Mouse (Mus musculus): ENCODE data around the gene Rhbdf2. TPM values are rescaled to one million over a fixed set of nuclear protein-coding genes. Genes with fewer than 3 reads are reported as not detected.

Gene Rhbdf2
- total and polyA plus RNA-seq, 2 experiments: 3.1 to 17.8 TPM

GRCm38 (mm10) chr11:116572756-116573543, 53.9 kb downstream of the Rhbdf2 start:
- H3K27me3 ChIP-seq (ENCODE audit: control insufficient read depth, insufficient read depth, low read length): no peaks in the 10 kb centered on the region
- no peak for TF ChIP-seq CTCF (IDR thresholded peaks at IDR 0.05; ENCODE audit: low read depth, low read length)
- no peak for TF ChIP-seq POLR2A (IDR thresholded peaks at IDR 0.05; ENCODE audit: extremely low read depth, insufficient read depth, low read length)
- DNase-seq (ENCODE audit: extremely low read depth, low read depth, low spot score): no peak
- H3K9ac ChIP-seq (ENCODE audit: low read depth, low read length): no peak overlapping the region
- no peaks in the 10 kb centered on the region for H3K36me3 ChIP-seq (ENCODE audit: control insufficient read depth, insufficient read depth, low read length)
- WGBS: 68% methylated on average over 12 of the region's 12 CpGs
- H3K4me3 ChIP-seq (ENCODE audit: insufficient read depth, low read depth, low read length): no peak overlapping the region
- peaks cover 38% of the 10 kb centered on the region for H3K79me2 ChIP-seq (ENCODE audit: control insufficient read depth, insufficient read depth, low read length)
- no peaks in the 10 kb centered on the region for H3K4me1 ChIP-seq (ENCODE audit: control insufficient read depth, insufficient read depth, low read length)
- H3K27ac ChIP-seq (replicated peaks; ENCODE audit: insufficient read depth, low read depth, low read length): no peak overlapping the region

DNA sequence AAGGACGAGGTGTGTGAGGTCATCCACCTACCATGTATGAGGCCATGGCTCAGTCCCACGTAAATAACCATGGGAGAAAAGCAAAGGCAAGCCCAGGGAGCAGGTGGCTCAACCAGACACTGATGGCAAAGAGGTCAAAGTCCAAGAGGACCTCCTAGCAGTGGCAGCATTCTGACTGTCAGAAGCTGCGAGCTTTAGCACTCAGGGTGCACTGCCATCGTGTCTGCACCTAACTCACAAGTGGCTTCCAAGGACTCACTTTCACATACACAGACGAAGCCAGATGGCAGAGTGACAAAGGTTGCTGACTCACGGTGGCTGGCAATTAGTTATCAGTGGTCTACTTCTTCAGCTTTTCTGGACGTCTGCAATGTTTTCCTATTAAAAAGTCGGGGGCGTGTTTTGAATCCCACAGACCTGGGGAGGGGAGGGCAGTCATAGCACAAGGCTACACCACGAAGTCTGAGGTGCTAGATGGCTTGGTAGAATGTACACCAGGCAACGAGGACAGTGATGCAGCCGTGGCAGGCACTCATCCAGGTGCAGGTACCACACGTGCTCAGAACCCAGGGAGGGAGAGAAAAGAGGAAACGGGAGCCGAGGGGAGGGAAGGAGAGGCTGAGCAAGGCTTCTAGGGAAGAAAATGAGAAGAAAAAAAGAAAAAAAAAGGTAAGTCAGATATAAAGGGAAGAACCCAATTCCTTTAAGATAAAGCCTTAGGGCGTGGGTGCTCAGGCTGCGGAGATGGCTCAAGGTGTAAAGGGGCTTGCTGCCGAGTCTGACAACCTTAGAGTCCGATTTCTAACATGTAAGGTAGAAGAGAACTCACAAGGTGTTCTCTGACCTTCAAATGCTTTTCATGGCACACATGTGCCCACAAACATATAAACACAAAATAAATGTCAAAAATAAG, 54.8 kb downstream of the Rhbdf2 start:
- TF ChIP-seq CTCF (IDR thresholded peaks at IDR 0.05; ENCODE audit: low read depth, low read length) (no peak), POLR2A (IDR thresholded peaks at IDR 0.05; ENCODE audit: extremely low read depth, insufficient read depth, low read length) (no peak)
- WGBS: 58% methylated on average over 19 of the region's 19 CpGs
- Histone ChIP-seq H3K27ac (replicated peaks; ENCODE audit: insufficient read depth, low read depth, low read length) (no peak overlapping the region), H3K9ac (ENCODE audit: low read depth, low read length) (no peak overlapping the region), H3K27me3 (ENCODE audit: control insufficient read depth, insufficient read depth, low read length) (no peaks in the 10 kb centered on the region), H3K79me2 (ENCODE audit: control insufficient read depth, insufficient read depth, low read length) (peaks cover 46% of the 10 kb centered on the region), H3K4me1 (ENCODE audit: control insufficient read depth, insufficient read depth, low read length) (no peaks in the 10 kb centered on the region), H3K4me3 (ENCODE audit: insufficient read depth, low read depth, low read length) (no peak overlapping the region), H3K36me3 (ENCODE audit: control insufficient read depth, insufficient read depth, low read length) (no peaks in the 10 kb centered on the region)
- peak; percentile 29 for DNase-seq (ENCODE audit: extremely low read depth, low read depth, low spot score)

DNA sequence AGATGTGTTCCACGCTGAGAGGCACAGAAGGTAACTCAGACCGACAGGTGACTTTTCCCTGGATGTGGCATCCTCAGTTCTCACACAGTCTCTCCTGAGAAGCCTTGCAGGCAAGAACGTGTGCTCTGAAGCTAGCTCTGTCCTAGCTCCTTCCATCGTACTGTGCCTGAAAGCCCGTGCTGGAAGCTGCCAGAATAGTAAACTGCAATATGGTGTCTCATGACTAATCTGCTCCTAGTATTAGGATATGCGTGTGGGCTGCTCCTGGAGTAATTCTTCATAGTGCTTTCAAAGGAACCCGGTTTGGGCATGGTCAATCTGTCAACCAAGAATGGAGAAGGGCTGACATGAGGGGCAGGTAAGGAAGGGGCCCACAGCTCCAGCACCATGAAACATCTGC, 56.0 kb downstream of the Rhbdf2 start:
- Histone ChIP-seq H3K36me3 (ENCODE audit: control insufficient read depth, insufficient read depth, low read length) (no peaks in the 10 kb centered on the region), H3K9ac (ENCODE audit: low read depth, low read length) (no peak overlapping the region), H3K79me2 (ENCODE audit: control insufficient read depth, insufficient read depth, low read length) (peaks cover 38% of the 10 kb centered on the region), H3K27ac (replicated peaks; ENCODE audit: insufficient read depth, low read depth, low read length) (no peak overlapping the region), H3K4me1 (ENCODE audit: control insufficient read depth, insufficient read depth, low read length) (no peaks in the 10 kb centered on the region), H3K4me3 (ENCODE audit: insufficient read depth, low read depth, low read length) (no peak overlapping the region), H3K27me3 (ENCODE audit: control insufficient read depth, insufficient read depth, low read length) (no peaks in the 10 kb centered on the region)
- TF ChIP-seq POLR2A (IDR thresholded peaks at IDR 0.05; ENCODE audit: extremely low read depth, insufficient read depth, low read length) (no peak), CTCF (IDR thresholded peaks at IDR 0.05; ENCODE audit: low read depth, low read length) (no peak)
- DNase-seq (ENCODE audit: extremely low read depth, low read depth, low spot score): no peak
- 96% methylated on average over 7 of the region's 7 CpGs for whole genome bisulfite sequencing

DNA sequence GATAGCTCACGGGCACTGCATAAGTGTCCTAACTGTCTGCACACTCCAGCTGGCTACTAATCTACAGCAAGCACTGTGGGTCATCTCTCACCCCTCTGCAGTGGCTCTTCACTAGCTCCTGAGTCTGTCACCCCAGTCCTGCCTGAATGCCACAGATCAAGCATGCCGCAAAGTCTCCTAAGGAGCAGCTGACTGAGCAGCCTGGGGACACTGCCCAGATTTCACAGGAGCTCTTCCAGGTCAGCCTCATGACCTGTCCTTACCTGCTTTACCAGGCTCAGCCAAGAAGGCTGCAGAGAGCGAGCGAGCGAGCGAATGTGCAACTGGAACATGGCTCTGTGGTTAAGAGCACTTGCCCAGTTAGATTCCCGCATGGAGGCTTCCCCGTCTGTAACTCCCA, 59.3 kb downstream of the Rhbdf2 start:
- Histone ChIP-seq H3K36me3 (ENCODE audit: control insufficient read depth, insufficient read depth, low read length) (no peaks in the 10 kb centered on the region), H3K27me3 (ENCODE audit: control insufficient read depth, insufficient read depth, low read length) (no peaks in the 10 kb centered on the region)
- DNase-seq (ENCODE audit: extremely low read depth, low read depth, low spot score): no peak

DNA sequence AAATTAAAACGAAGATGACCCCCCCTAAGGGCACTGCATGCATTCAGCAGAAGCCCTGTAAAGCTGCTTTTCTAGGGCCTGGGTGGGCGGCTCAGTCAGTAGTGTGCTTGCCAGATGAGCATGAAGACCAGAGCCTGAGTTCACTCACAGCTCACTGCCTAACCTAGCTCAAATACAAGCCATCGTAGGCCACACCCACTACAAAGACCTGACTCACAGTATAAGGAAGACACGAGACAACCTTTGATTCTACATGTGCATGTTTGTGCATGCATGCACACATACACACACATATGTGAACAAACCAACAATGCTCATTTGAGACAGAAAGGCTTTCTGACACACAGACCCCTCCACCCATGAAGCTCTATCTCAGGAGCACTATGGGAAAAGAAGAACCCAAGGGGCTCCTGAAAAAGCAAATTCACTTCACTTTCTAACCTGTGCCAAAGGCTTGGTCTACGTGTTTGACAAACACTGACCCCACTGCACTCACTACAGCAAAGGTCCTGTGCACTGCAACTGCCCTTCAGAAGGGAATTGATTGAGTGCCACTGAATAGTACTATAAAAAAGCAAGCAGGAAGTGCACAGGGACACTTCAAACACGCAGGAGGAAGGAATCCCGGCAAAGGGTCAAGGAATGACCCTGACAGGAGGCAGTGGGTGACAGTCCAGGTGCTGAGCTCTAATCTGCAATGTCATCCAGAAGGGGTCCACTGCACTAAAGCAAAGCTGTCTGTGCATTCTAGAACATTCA, 61.4 kb downstream of the Rhbdf2 start:
- H3K4me1 ChIP-seq (ENCODE audit: control insufficient read depth, insufficient read depth, low read length): no peaks in the 10 kb centered on the region; the same call in 1 of the 2 replicates
- DNase-seq (ENCODE audit: extremely low read depth, low read depth, low spot score): no peak

More for the DNA sequence above, 59.3 kb downstream of the Rhbdf2 start:
- Histone ChIP-seq H3K27ac (replicated peaks; ENCODE audit: insufficient read depth, low read depth, low read length) (no peak overlapping the region), H3K4me1 (ENCODE audit: control insufficient read depth, insufficient read depth, low read length) (no peaks in the 10 kb centered on the region; the same call in 1 of the 2 replicates), H3K9ac (ENCODE audit: low read depth, low read length) (no peak overlapping the region), H3K79me2 (ENCODE audit: control insufficient read depth, insufficient read depth, low read length) (peaks cover 50% of the 10 kb centered on the region; the same call in 1 of the 2 replicates), H3K4me3 (ENCODE audit: insufficient read depth, low read depth, low read length) (no peak overlapping the region)
- WGBS: 96% methylated on average over 8 of the region's 8 CpGs
- TF ChIP-seq POLR2A (IDR thresholded peaks at IDR 0.05; ENCODE audit: extremely low read depth, insufficient read depth, low read length) (no peak), CTCF (IDR thresholded peaks at IDR 0.05; ENCODE audit: low read depth, low read length) (no peak)

More for the DNA sequence above, 61.4 kb downstream of the Rhbdf2 start:
- H3K79me2 ChIP-seq (ENCODE audit: control insufficient read depth, insufficient read depth, low read length): peaks cover 39% of the 10 kb centered on the region; the same call in 1 of the 2 replicates
- no peak overlapping the region for H3K9ac ChIP-seq (ENCODE audit: low read depth, low read length)
- H3K4me3 ChIP-seq (ENCODE audit: insufficient read depth, low read depth, low read length): no peak overlapping the region
- TF ChIP-seq POLR2A (IDR thresholded peaks at IDR 0.05; ENCODE audit: extremely low read depth, insufficient read depth, low read length) (no peak), CTCF (IDR thresholded peaks at IDR 0.05; ENCODE audit: low read depth, low read length) (no peak)
- no peaks in the 10 kb centered on the region for H3K27me3 ChIP-seq (ENCODE audit: control insufficient read depth, insufficient read depth, low read length)
- 46% methylated on average over 7 of the region's 7 CpGs for WGBS
- no peak overlapping the region for H3K27ac ChIP-seq (replicated peaks; ENCODE audit: insufficient read depth, low read depth, low read length)
- no peaks in the 10 kb centered on the region for H3K36me3 ChIP-seq (ENCODE audit: control insufficient read depth, insufficient read depth, low read length)

Data from liver, adult 2 months (tissue).